Mouse (Mus musculus) cerebellum, adult 11 months (tissue): ENCODE results near the gene Kazald1.
A peak's percentile ranks its signal among the peaks of the same experiment; 100 is the strongest.

Source experiments
- DNase-seq: peaks from one replicate; pipeline ENCODE4 v3.0.0; 2022

Gene Kazald1

GRCm38 (mm10) chr19:45048644-45049365 is 26.2 kb upstream of the Kazald1 start:
- no peak for DNase-seq

GRCm38 (mm10) chr19:45049523-45049922 is 25.5 kb upstream of the Kazald1 start:
- DNase-seq: peak; percentile 35

GRCm38 (mm10) chr19:45053451-45053850 is 21.6 kb upstream of the Kazald1 start:
- no peak for DNase-seq

- no peak for DNase-seq
These were observed 19.9 kb upstream of the Kazald1 start for GRCm38 (mm10) chr19:45054892-45055690.

GRCm38 (mm10) chr19:45056364-45056763 is 18.7 kb upstream of the Kazald1 start:
- no peak for DNase-seq

- no peak for DNase-seq
These were observed 17.9 kb upstream of the Kazald1 start for GRCm38 (mm10) chr19:45056908-45057698.

- no peak for DNase-seq
These were observed 17.3 kb upstream of the Kazald1 start for GRCm38 (mm10) chr19:45057724-45058112.

GRCm38 (mm10) chr19:45058113-45058839 is 16.8 kb upstream of the Kazald1 start:
- peak; percentile 89 for DNase-seq

GRCm38 (mm10) chr19:45058841-45059240 is 16.2 kb upstream of the Kazald1 start:
- no peak for DNase-seq

GRCm38 (mm10) chr19:45063565-45064292 is 11.3 kb upstream of the Kazald1 start:
- DNase-seq: peak; percentile 53

- no peak for DNase-seq
These were observed 9.8 kb upstream of the Kazald1 start for GRCm38 (mm10) chr19:45065226-45065625.

GRCm38 (mm10) chr19:45067170-45067569 is 7.9 kb upstream of the Kazald1 start:
- no peak for DNase-seq

- no peak for DNase-seq
These were observed 7.1 kb upstream of the Kazald1 start for GRCm38 (mm10) chr19:45067758-45068510.

- DNase-seq: peak; percentile 73
These were observed 1.0 kb upstream of the Kazald1 start for GRCm38 (mm10) chr19:45073871-45074542.

- DNase-seq: no peak
These were observed 438 bp downstream of the Kazald1 start for GRCm38 (mm10) chr19:45075323-45076035.

- no peak for DNase-seq
These were observed 1.1 kb downstream of the Kazald1 start for GRCm38 (mm10) chr19:45076036-45076575.

- DNase-seq: peak; percentile 73
These were observed 1.8 kb downstream of the Kazald1 start for GRCm38 (mm10) chr19:45076586-45077510.
